ENCODE assay signal across 8 mouse cellular contexts in genomic region chr5:23414490-23415126, GRCm38 (mm10). TPM values are rescaled to one million over a fixed set of nuclear protein-coding genes. Genes with fewer than 3 reads are reported as not detected.
DNase-seq lines count a peak whose midpoint lies in the region; ATAC-seq and TF ChIP-seq lines count a peak whose summit lies in the region.
"Had no signal": no experiment of that assay in that cellular context is flagged by ENCODE, and none has a peak within 500 bp of the region (broad histone marks: within the 10 kb centered on the region; RNA-seq: fewer than 3 reads in every experiment).

No protein-coding gene starts in this region.

- TF ChIP-seq CTCF in thymus, adult 2 months (IDR thresholded peaks at IDR 0.05; ENCODE audit: borderline replicate concordance, control insufficient read depth, extremely low read depth, insufficient read depth, low read length, poor library complexity), result no peak

- peaks cover 48% of the 10 kb centered on the region for H3K4me1 ChIP-seq in embryonic facial prominence, embryonic 12.5 days
- H3K4me1 ChIP-seq in hindbrain, embryonic 14.5 days (replicated peaks; ENCODE audit: control insufficient read depth, insufficient read depth, low read length), result peaks cover 61% of the 10 kb centered on the region
- peaks cover 86% of the 10 kb centered on the region for H3K4me1 ChIP-seq in midbrain, embryonic 12.5 days
- peaks cover 5% of the 10 kb centered on the region; the same call in 1 of the 2 replicates for H3K4me1 ChIP-seq in thymus, adult 2 months (replicated peaks; ENCODE audit: control insufficient read depth, insufficient read depth, low read length)

- H3K27ac ChIP-seq in embryonic facial prominence, embryonic 12.5 days, result peak overlapping the region; percentile 69; the same call in 1 of the 2 replicates
- peak overlapping the region; percentile 71 for H3K27ac ChIP-seq in hindbrain, embryonic 14.5 days
- peak overlapping the region; percentile 87 for H3K27ac ChIP-seq in midbrain, embryonic 12.5 days (replicated peaks)
- no peak overlapping the region for H3K27ac ChIP-seq in thymus, adult 2 months (ENCODE audit: control insufficient read depth, insufficient read depth, low read length)
- H3K27ac ChIP-seq: liver, embryonic 14.5 days had no signal

- H3K4me2 ChIP-seq in embryonic facial prominence, embryonic 12.5 days (replicated peaks), result no peak overlapping the region
- peak overlapping the region; percentile 16; the same call in 1 of the 2 replicates for H3K4me2 ChIP-seq in hindbrain, embryonic 14.5 days (replicated peaks)
- H3K4me2 ChIP-seq in midbrain, embryonic 12.5 days (replicated peaks), result peak overlapping the region; percentile 26; the same call in 1 of the 2 replicates

- WGBS in embryonic facial prominence, embryonic 12.5 days, result 39% methylated on average over 4 of the region's 4 CpGs
- WGBS in hindbrain, embryonic 14.5 days, result 12% methylated on average over 4 of the region's 4 CpGs
- WGBS in midbrain, embryonic 12.5 days, result 21% methylated on average over 4 of the region's 4 CpGs
- WGBS in thymus, adult 2 months, result 88% methylated on average over 4 of the region's 4 CpGs

- no peak overlapping the region for H3K4me3 ChIP-seq in embryonic facial prominence, embryonic 12.5 days
- H3K4me3 ChIP-seq in hindbrain, embryonic 14.5 days (replicated peaks; ENCODE audit: low read length), result no peak overlapping the region
- H3K4me3 ChIP-seq in midbrain, embryonic 12.5 days, result no peak overlapping the region
- H3K4me3 ChIP-seq in thymus, adult 2 months (ENCODE audit: control insufficient read depth, insufficient read depth, low read length), result no peak overlapping the region

- DNase-seq in Muller cell, postnatal 12 days (ENCODE audit: inconsistent ontology term), result peak; percentile 51
- no peak for DNase-seq in hindbrain, embryonic 14.5 days (ENCODE audit: low spot score)
- no peak for DNase-seq in thymus, adult 2 months
- DNase-seq in spleen, adult 12 weeks (ENCODE audit: low spot score), result no peak
- DNase-seq in gastrocnemius, adult 8-10 months (ENCODE audit: low spot score in 2 of 2), result no peak

- no peaks in the 10 kb centered on the region for H3K27me3 ChIP-seq in embryonic facial prominence, embryonic 12.5 days
- no peaks in the 10 kb centered on the region for H3K27me3 ChIP-seq in hindbrain, embryonic 14.5 days (ENCODE audit: control insufficient read depth, insufficient read depth, low read length)
- no peaks in the 10 kb centered on the region for H3K27me3 ChIP-seq in midbrain, embryonic 12.5 days
- H3K27me3 ChIP-seq in thymus, adult 2 months (ENCODE audit: control insufficient read depth, insufficient read depth, low read length), result no peaks in the 10 kb centered on the region

- no peaks in the 10 kb centered on the region for H3K9me3 ChIP-seq in embryonic facial prominence, embryonic 12.5 days
- H3K9me3 ChIP-seq in hindbrain, embryonic 14.5 days (ENCODE audit: control insufficient read depth, low read length), result no peaks in the 10 kb centered on the region
- H3K9me3 ChIP-seq in midbrain, embryonic 12.5 days, result no peaks in the 10 kb centered on the region

- ATAC-seq in embryonic facial prominence, embryonic 12.5 days (ENCODE audit: insufficient number of reproducible peaks, insufficient read depth, low FRiP score, low TSS enrichment), result no peak
- ATAC-seq in hindbrain, embryonic 14.5 days (ENCODE audit: low FRiP score), result no peak
- no peak; the same call in 1 of the 2 replicates for ATAC-seq in midbrain, embryonic 12.5 days (ENCODE audit: low FRiP score, low read depth)

- H3K9ac ChIP-seq in embryonic facial prominence, embryonic 12.5 days, result no peak overlapping the region
- H3K9ac ChIP-seq in hindbrain, embryonic 14.5 days, result no peak overlapping the region
- no peak overlapping the region for H3K9ac ChIP-seq in midbrain, embryonic 12.5 days (replicated peaks)
- H3K9ac ChIP-seq: liver, embryonic 14.5 days had no signal

- H3K36me3 ChIP-seq in embryonic facial prominence, embryonic 12.5 days, result peaks cover 9% of the 10 kb centered on the region; the same call in 1 of the 2 replicates
- H3K36me3 ChIP-seq in hindbrain, embryonic 14.5 days (replicated peaks; ENCODE audit: control insufficient read depth, insufficient read depth), result peaks cover 17% of the 10 kb centered on the region
- peaks cover 21% of the 10 kb centered on the region for H3K36me3 ChIP-seq in midbrain, embryonic 12.5 days
- H3K36me3 ChIP-seq in thymus, adult 2 months (ENCODE audit: control insufficient read depth, insufficient read depth, low read length), result peaks cover 6% of the 10 kb centered on the region; the same call in 1 of the 2 replicates

- TF ChIP-seq POLR2A in thymus, adult 2 months (IDR thresholded peaks at IDR 0.05; ENCODE audit: control insufficient read depth, extremely low read depth, insufficient read depth, low read length, poor library complexity), result no peak

RNA-seq across cellular contexts. Expression of gene Kmt2e, which starts 19.6 kb away (rescaled TPM):
- polyA plus RNA-seq in embryonic facial prominence, embryonic 12.5 days (2016; fragmentation: Nextera tagmentation; extraction: Ambion mirVana), result 118 and 120 TPM in 2 replicates
- polyA plus RNA-seq in hindbrain, embryonic 14.5 days (2014; fragmentation: Nextera tagmentation; extraction: Ambion mirVana), result 118 and 128 TPM in 2 replicates
- polyA plus RNA-seq in midbrain, embryonic 12.5 days (2016; fragmentation: Nextera tagmentation; extraction: Ambion mirVana), result 143 and 144 TPM in 2 replicates
- 37.0 and 40.7 TPM in 2 replicates for polyA plus RNA-seq in thymus, adult 2 months (2012; rRNA removed)
- total RNA-seq in gastrocnemius, adult 8-10 months (2022), result 10 to 100 TPM; 23.9 to 33.7 (median 28.2) TPM
